Mouse (Mus musculus) brain, embryonic 14.5 days (tissue): ENCODE measurements around the gene Irgq.

Source experiments
- CTCF ChIP-seq: fragments of 200-500 bp; IDR thresholded peaks from 2 replicates; pipeline ENCODE4 v1.5.1; 2012; ENCODE audit warnings: inconsistent platforms, mild to moderate bottlenecking, moderate library complexity, borderline replicate concordance; ENCODE audit not compliant: insufficient read depth, insufficient read length; ENCODE audit errors: extremely low read depth
- POLR2A ChIP-seq: fragments of 200-500 bp; IDR thresholded peaks from 2 replicates; pipeline ENCODE4 v1.6.1; 2012; ENCODE audit warnings: mild to moderate bottlenecking, inconsistent platforms, borderline replicate concordance; ENCODE audit not compliant: poor library complexity, insufficient read depth, insufficient read length, severe bottlenecking; ENCODE audit errors: extremely low read depth

DNA sequence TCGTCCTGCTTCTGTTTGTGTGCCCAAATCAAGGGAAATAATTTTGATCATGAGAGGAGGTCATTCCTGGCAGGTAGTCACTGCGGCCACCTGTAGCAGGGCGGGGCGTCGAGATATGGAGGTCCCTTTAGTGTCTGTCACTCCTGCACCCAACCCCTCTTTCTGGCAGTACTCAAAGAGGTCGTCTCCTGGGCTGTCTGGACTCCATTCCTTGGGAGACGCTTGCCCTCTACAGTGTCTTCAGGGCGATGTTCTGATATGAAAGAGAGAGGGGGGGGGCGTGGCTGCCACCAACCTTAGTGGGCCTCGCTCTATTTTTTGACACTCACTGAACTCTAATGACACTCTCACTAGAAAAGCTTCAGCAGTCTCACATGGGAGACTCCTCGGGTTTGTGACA lies 909 bp upstream of the Irgq start:
- no peak for TF ChIP-seq CTCF
- TF ChIP-seq POLR2A = no peak
